Mouse (Mus musculus): Measurements from ENCODE around the gene Mgat5.

Gene Mgat5

DNA sequence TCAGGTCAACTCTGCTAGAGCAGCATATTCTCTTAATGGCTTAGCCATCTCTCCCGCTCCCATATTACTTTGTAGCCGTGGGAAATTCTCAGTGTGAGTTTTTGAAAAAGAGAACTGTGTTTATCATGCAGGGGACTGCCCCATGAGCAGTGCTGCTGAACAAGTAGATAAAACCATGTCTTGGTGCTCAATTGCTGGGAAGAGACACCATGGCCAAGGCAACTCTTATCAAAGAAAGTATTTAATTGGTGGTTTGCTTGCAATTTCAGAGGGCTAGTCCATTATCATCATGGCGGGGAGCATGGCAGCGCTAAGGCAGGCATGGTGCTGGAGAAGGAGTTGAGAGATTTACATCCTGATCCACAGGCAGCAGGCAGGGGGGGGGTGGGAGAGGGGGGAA is 54.9 kb downstream of the Mgat5 start:
- no peak for DNase-seq (ENCODE audit: inconsistent ontology term)

DNA sequence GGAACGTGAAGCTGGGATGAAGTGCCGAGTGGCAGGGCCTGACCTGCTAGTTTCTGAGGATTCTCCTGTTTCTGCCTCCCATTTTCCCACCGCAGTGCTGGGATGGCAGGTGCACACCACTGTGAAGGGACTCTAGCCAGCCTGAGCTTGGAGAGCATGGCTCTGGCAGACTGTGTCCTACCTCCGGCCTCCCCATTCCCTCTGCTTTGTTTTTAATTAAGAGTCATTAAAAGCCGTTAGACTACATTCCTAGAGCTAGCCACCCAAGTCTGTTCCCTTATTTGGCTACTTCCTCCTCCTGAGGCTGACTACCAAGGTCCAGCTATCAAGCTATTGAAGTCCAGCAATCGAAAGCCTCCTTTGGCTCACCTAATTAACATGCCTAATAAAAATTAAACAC is 56.2 kb downstream of the Mgat5 start:
- peak; percentile 66 for DNase-seq (ENCODE audit: inconsistent ontology term)

DNA sequence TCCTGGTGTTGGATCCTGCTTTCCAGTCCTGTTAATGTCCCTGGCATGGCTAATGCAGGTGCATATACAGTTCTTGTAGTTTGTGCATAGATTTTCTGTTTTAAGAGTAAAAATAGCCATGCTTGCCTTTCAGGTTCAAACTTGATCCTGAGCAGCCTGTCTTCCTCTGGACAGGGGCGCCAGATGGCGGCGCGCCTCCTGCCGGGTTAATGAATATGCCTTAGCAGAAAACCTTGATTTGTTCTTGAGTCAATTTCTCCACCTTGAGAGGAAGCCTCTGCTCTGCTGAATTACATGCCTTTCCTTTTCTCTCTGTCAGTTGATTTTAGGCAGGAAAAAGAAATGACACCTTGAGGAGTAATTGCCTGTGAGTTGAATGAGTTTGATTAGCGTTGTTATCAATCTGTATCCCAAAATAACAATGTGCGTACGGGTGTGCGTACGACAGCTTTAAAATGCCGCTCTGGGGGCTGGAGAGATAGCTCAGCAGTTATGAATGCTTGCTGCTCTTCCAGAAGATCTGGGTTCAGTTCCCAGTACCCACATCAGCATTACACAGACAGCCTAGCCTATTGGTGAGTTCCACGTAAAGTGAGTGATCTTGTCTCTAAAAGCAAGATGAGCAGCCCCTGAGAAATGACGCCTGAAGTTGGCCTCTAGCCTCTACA is 57.5 kb downstream of the Mgat5 start:
- DNase-seq (ENCODE audit: inconsistent ontology term) = no peak

DNA sequence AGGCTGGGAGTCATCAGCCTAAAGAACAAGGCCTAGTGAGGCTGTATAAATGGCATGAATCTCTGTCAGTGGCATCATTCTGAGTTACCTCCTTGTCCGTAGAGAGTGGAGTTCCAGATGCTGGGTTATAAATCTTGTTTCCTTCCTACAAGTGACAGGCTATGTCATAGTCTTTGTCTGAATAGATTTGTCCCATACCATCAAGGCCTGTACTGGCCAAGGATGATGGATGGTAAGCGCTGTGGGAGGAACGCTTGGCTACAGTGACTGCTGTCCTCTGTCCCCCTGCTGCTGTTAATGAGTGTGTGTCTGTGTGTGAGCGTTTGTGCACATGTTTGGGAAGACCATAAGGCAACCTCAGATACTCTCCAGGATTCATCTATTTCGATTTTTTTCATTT is 63.2 kb downstream of the Mgat5 start:
- no peak for DNase-seq (ENCODE audit: inconsistent ontology term)

DNA sequence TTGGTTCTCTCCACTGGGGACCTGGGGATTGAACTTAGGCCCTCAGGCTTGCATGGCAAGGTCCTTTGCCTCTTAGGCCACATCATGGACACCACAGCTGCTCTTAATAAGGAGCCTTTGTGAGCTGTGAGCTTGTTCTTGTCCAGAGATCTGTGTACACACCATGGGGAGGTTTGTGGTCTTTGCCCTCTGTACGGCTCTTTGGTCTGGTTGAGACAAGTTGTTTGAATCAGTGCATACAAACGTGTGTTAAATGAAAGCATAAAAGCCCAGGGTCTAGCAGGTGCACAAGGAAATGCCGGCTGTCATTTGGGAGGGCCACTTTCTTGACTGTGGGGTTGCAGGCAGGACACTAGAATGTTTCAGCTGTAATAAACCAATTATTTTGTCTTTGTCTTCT is 64.5 kb downstream of the Mgat5 start:
- DNase-seq (ENCODE audit: inconsistent ontology term) = no peak

DNA sequence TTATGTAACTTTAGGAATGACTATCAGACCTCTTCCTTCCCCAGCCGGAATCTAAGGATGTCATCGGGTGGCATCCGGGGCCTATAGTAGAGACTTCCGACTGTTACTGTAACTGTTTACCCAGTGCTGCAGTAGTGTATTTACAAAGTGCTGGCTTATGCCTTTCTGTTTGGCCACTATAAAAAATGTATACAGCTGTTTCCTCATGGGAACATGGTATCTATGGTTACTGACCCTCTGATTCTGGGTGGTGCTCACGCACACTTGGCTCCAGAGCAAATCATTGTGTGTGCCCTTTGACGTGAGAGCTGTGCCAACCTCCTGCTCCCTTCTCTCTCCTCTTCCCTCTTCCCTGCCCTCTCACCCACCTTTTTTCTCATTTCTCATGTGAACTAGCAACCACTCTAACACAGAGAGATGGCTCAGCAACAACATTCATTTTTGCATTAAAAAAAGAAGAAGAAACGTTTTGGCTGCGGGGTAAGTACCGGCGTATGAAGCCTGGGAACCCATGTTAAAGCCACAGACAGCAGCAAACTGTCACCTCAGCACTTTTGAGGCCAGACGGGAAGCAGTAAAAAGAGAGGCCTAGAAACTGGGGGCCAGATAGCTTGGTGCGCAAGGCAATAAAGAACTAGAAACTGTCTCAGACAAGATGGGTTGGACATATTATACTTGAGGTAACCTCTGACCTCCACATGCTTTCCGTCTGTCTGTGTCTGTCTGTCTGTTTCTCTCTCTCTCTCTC is 65.6 kb downstream of the Mgat5 start:
- no peak for DNase-seq (ENCODE audit: inconsistent ontology term)

DNA sequence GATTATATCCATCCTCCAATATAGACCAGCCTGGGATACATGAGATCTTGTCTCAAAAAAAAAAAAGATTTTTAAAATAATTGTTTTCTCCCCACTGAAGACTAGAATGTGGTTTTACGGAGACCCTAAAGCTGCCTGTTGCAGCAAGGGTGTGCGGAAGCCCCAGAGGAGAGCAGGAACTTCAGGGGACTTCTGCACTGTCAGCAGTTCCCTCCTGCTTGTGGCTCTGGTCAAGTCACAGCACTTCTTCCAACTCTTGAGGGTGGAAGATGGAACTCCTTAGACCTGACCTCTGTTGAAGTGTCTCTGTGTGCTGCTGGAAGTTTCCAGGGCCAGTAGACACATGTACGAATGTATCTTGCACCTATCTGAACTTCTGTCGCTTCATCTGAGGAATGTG is 66.3 kb downstream of the Mgat5 start:
- DNase-seq (ENCODE audit: inconsistent ontology term) = no peak

DNA sequence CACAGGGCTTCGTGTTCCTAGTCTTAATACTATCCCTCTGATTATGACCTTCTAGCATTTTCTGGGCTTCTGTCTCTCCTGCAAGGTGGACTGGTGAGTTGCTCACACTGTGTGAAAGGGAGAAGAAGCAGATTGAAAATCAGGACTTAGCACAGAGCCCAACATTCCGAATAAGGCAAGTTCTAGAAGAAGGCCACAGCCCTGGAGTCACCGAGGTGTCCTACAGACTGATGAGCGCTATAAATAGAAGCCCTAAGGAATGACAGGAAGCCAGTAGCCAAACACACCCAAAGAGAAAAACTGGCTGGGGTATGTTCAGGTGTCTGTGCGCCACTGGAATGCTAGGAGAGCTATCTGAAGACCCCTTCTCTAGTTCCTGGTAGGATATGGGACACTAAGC is 68.5 kb downstream of the Mgat5 start:
- no peak for DNase-seq (ENCODE audit: inconsistent ontology term)

DNA sequence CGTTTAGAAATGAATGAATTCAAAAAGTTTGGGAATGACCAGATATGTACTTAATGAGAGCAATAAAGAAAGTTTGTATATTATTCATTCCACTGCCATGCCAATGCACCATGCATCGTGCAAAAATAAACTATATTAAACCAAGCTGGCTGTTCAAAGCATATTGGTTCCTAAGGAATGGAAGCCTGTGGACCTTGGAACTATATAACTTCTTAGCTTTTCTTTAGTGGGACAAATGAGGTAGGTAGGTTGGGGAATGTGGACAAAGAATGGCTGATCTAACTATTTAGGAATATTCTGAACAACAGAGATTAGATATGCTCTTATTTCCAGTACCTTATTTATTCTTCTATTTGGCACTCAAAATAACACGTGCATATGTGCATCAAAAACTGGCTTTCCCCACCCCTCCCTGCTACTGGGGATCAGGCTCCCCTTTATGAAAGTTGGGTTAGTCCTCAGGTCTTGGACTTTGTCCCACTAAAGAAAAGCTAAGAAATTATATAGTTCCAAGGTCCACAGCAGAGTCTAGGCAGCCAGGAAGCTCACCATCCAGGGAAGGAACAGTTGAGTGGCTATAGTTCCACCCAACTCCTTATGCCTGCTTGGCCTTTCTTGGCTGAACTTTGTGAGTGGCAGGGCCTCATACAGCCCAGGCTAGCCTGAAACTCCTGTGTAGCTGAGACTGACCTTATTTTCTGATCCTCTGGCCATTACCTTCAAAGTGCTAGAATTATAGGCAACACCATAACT is 70.9 kb downstream of the Mgat5 start:
- DNase-seq (ENCODE audit: inconsistent ontology term) = no peak

DNA sequence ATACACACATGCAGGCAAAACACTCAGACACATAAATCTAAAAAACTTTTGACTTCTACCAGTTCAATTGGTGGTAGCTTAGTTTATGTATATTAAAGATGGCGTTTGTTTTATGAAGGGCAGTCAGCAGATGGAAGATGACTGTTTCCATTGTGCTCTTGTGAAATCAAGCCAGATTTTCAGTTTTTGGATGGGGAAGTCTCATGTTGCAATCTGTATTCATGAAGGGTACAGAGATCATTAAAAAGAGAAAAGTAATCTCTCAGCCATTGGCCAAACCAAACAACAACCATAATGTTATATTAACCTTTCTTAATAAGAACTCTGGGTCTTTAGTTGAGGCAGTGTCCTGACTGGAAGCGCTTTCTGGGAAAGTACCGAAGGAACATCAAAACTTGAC is 73.3 kb downstream of the Mgat5 start:
- DNase-seq (ENCODE audit: inconsistent ontology term) = no peak

DNA sequence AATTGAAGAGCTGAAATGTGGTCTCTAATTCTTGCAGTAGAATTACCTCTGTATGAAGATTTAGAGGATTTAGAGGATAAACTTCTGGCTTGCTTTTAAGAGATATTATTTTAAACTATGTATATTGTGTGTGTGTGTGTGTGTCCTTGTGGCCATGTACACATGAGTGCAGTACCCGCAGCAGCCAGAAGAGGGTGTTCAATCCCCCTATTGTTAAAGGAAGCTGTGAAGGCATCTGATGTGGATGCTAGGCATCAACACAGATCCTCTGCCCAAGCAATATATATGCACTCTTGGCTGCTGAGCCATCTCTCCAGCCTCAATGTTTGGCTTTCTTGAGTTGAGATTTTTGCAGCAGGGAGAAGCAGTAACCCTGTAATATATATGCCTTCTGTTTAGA is 75.4 kb downstream of the Mgat5 start:
- no peak for DNase-seq (ENCODE audit: inconsistent ontology term)

DNA sequence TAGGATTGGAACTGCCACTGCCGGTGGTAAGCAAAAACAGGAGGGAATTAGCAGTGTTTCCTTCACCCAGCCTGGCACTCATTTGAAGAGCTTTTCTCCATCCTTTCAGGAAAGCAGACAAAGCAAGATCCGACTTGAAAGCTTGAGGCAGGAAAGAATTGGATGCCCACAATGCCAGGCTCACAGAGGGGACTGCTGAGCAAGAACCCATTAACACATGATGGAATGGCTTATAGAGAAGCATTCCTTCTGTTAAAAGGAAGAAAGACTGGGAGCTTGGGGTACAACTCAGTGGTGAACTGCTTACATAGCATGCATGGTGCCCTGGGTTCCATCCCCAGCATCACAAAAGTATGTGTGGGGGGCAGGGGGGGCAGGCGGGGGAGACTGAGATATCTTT is 80.2 kb downstream of the Mgat5 start:
- no peak for DNase-seq (ENCODE audit: inconsistent ontology term)

DNA sequence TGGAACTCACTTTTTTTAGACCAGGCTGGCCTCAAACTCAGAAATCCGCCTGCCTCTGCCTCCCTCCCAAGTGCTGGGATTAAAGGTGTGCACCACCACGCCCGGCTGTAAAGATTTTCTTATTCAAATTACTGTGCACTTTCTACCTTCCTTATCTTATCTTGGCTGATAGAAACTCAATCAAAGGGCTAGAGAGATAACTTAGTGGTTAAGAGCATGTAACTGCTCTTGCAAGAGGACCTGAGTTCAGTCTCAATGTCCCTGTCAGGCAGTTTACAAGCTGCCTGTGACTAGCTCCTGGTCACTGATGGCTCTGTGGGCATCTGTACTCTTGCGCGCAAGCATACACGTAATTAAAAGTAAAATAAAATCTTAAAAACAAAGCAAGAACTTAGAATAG is 82.7 kb downstream of the Mgat5 start:
- no peak for DNase-seq (ENCODE audit: inconsistent ontology term)

DNA sequence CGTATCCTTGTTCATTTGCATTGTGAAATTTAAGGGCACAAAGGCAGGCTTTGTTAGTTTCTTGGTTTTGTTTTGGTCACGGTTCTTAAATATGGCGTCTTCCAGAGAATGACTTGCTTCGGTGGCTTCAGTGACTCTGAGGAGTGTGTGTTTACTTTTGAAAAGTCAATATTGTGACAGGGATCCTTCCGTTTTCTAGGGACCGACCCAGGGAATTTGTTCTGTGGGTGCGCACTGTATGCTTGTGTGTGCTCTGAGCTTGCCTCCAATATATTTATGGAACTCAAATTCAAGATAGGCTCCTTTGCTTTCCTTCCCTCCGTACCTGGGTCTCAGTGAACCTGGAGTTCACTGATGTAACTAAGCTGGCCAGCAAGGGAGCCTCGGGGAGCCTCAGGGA is 86.1 kb downstream of the Mgat5 start:
- no peak for DNase-seq (ENCODE audit: inconsistent ontology term)

DNA sequence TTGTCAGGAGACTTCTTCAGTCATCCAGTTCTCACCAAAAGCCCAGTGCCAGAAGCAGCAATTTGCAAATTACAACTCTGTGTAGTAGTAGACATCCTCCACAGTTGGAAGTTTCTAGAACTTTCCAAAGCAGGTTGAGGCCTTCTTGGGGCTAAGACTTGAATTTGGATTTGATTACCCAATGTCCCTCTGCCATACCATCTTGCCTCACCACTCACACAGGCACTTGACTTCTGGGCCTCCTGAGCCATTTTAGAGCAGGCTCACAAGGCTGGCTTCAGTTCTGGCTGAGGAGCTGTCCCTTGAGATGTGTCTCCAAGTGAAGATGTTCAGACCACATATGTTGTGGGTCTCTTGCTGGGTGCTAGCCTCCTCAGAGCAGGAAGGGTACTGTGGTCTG is 86.9 kb downstream of the Mgat5 start:
- no peak for DNase-seq (ENCODE audit: inconsistent ontology term)

DNA sequence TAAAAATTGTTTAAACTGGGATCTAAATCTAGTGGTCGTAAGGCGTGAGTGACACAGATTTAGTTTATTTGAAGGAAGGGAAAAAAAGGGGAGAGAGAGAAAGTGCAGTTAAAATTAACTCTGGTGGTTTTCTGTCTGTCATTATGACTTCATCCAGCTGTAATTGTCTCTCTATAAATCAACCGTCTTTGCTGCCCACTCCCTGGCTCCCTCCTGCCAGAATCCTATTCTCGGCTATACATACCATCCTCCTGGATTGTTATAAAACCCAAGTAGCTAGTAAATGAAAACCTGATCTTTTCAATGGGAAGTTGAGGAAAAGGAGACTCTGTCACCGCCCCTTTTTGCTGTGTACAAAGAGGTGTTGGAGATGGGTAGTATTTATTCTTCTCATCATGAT is 88.5 kb downstream of the Mgat5 start:
- DNase-seq (ENCODE audit: inconsistent ontology term) = no peak

DNA sequence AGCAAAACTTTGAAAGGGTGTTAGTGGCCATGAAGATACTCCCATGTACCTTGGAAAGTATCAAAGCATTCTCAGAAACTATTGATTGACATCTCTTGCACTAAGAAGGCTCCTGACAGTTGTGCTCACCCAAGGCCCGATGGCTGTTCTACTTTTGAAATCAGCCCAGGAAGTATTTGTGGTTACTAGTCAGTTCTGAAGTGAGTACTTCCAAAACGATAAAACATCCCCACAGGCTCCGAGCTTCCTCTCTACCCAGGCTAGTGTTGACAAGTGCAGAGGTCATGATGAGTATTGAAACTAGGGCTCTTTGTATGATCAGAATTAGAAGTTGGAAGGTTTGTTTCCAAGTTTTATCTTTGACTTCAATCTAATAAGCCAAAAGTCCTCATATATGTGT is 92.0 kb downstream of the Mgat5 start:
- no peak for DNase-seq (ENCODE audit: inconsistent ontology term)

DNA sequence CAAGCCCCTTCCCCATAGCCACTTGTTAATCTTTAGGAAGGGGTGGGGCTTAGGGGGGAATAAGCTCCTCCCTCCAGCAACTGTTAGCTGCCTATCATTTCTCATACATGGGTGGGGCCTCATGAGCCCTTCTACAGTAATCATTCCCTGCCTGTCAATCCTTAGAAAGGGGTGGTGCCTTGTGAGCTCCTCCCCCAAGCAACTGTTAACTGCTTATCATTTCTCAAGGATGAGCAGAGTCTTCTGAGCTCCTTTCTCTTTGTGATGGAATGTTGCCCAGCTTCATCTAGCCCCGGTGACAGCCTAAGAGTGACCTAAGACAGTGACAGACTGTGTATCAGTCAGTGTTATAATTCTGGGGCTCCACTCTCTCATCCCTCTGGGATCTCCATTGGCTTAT is 95.0 kb downstream of the Mgat5 start:
- no peak for DNase-seq (ENCODE audit: inconsistent ontology term)

DNA sequence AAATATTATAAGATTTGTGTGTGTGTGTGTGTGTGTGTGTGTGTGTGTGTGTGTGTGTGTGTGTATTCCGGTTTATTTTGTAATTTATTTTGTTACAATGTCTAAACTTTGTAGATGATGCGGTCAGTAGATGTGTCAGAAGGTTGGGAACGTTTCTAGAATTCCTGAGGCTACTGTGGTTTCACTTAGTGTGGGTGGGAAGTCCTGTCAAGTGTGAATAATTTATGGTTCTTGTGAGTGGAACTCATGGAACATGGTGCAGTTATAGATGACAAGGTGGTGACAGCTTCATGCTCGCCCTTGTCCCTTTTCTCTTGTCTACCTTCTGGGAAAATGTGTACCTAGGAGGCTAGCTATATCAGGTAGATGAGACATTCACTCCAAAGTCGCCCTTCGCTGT is 96.2 kb downstream of the Mgat5 start:
- DNase-seq (ENCODE audit: inconsistent ontology term) = peak; percentile 64

DNA sequence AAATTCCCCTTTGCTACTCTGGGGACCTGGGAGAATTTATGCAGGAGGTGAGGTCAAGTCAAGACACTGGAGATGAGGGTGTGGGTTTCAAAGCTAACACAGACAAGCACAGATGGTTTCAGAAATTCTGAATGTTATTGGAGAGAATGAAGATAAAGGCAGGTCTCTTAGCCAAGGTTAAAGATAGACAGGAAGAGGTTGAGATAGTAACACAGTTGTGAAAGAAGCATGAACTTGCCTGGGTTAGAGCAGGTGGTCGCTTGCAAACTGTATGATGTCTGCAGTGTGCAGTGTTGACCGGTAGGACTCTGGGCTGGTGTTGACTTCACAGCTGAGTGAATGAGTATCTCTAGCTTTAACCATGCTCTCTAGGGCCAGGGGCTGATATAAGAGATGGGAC is 97.8 kb downstream of the Mgat5 start:
- no peak for DNase-seq (ENCODE audit: inconsistent ontology term)

DNA sequence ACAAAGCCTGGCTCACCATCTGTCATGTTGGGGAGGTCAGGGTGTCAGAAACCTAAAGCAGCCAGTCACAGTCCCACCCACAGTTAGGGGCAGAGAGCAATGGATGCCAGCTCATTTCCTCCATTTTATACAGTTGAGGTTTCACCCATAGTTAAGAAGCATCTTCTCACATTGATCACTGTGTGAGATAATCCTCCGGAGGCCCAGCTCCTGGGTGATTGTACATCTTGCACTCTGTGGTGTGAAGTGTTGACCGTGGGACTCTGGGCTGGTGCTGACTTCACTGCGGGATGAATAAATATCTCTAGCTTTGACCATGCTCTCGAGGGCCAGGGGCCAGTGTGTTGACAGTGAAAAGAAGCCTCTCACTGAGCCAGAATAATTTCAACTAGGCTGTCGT is 99.0 kb downstream of the Mgat5 start:
- no peak for DNase-seq (ENCODE audit: inconsistent ontology term)

DNA sequence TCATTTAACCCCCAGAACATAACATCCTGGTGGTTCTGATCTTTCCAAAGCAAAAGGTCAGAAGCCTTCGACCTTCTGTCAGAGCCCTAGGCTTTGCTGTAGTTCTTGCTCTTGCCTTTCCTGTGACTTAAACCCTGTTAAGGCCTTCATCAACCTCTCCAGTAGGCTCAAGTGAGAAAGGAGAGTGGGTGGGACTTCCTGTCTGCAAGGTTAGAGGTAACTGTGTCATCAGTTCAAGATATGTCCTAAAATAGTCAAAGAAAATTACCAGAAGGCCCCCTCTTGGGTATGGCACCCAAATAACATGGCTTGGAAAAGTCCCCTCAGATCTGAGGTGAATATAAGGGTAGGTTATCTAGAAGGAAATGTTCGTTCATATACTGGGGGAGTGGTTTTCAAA is 99.5 kb downstream of the Mgat5 start:
- no peak for DNase-seq (ENCODE audit: inconsistent ontology term)

DNA sequence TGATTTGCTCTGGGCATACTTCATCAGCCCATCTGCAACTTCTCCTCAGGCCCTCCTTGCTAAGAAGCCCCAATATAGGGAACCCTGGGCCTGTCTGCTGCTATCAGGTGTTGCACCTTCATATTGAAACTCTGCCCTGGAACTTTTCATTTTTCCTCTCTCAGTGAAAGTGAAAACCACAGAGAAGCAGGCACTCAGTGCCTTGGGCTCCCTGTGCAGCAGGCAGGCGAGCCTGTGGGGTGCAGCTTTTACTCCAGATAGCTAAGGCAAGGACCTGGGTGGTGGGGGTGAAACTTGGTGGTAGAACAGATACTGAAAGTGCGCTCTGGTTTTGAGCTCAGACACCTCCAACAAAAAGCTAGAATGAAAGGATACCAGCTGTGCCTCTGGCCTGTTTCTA is 100.8 kb downstream of the Mgat5 start:
- DNase-seq (ENCODE audit: inconsistent ontology term) = no peak
